Mouse (Mus musculus): ENCODE measurements around the gene Apoa2.

The Apoa2 gene

DNA sequence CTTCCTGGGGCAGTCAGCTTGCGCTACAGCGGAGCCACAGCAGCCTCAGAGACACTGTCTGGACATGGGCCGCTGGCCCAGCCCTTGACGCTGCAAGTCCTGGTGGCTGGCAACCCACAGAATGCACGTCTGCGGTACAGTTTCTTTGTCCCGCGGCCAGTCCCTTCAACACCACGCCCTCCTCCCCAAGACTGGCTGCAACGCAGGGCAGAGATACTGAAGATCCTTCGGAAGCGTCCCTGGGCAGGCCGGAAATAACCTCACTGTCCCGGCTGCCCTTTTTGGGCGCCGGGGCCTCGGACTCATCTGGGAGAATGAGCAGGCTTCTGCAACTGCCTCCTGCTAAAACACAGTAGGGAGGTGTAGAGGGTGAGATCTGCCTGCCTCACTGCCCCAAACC, 34.1 kb downstream of the Apoa2 start:
- in situ Hi-C loops (cut with MboI, MseI): no loop called here

DNA sequence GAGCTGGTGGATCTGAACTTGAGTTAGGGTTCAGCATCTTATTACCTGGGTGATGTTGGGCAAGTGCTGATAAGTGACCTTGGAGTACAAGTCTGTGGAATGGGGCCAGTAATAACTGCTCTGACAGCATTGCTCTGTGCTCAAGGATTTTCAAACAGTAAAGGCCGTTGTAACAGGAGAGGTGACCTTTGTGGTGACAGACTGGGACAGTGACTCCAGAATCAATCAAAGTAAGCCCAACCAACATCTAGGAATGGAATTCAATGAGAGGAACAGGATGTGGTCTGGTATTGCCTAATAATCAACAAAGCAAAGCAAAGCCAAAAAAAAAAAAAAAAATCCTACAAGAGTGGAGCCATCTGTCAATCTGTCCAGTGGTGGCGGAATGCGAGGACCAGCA, 35.5 kb downstream of the Apoa2 start:
- in situ Hi-C loops (cut with MboI, MseI): no loop called here

DNA sequence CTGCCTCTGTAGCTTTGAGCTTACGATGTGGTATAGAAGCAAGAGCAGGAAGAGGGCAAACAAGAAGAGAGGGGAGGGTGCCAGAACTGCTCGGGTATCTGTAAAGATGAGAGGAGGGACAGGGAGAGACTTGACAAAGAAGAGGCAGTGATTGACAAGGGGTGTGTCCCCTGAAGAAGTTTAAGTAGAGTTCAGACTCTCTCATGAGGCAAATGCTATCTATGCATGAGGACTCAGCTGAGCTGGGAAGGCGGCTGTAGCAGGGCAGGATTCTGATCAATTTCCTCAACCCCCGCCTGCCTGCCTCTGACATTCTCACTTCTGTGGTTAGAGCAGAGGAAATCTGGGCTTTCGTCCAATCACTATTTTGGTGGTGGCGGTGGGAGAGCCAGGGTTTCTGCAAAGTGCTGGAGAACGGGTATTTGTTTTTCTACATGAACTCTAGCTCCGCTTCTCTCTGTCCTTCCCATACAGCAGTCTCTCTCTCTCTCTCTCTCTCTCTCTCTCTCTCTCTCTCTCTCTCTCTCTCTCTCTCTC, 37.8 kb downstream of the Apoa2 start:
- in situ Hi-C loops (cut with MboI, MseI): no loop called here

DNA sequence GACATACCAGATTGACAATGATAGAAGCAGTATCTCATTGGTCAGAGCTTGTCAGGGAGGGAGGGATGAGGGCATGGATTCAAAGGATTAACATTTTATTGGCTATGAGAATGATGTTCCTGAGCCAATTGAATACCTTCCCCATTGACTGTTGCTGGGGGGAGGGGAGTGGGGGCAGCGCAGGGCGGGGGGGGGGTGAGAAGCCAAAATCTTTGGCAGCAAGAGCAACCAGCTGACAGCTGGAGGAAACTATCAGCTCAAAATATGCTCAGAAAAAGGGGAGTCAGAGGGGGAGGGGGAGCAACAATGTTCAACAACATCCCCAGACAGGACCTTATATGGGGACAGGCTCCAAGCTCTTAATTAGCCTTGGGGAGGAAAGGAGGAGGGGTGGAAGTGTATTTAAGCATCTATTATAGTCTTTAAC, 38.3 kb downstream of the Apoa2 start:
- in situ Hi-C loops (cut with MboI, MseI): no loop called here

DNA sequence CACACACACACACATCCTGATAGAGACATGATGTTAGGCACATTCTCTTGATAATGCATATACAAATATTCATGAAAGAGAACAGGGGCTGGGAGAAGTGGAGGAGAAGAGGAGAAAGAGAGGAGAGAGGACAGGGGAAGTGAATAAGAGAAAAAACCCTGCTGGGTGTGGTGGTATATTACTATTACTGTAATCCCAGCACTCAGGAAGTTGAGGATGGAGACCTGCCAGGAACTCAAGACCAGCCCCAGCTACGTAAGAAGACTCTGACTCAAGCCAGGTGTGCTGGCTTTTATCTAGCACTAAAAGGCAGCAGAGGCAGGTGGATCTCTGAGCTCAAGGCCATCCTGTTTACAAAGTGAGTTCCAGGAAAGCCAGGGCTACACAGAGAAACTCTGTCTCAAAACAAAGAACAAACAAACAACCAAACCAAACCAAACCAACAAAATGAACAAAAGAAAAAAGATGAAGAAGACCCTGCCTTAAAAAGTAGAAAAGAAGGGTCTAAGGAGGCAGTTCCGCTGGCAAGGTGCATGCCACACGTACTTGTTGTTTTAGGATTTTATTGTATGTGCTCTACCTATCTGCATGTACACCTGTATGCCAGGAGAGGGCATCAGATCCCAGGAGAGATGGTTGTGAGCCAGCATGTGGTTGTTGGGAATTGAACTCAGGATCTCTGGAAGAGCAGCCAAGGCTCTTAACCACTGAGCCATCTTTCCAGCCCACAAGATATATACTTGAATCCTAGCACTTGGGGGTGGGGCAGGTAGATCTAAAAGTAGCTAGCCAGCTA, 39.0 kb downstream of the Apoa2 start:
- in situ Hi-C loops (cut with MboI, MseI): no loop called here

DNA sequence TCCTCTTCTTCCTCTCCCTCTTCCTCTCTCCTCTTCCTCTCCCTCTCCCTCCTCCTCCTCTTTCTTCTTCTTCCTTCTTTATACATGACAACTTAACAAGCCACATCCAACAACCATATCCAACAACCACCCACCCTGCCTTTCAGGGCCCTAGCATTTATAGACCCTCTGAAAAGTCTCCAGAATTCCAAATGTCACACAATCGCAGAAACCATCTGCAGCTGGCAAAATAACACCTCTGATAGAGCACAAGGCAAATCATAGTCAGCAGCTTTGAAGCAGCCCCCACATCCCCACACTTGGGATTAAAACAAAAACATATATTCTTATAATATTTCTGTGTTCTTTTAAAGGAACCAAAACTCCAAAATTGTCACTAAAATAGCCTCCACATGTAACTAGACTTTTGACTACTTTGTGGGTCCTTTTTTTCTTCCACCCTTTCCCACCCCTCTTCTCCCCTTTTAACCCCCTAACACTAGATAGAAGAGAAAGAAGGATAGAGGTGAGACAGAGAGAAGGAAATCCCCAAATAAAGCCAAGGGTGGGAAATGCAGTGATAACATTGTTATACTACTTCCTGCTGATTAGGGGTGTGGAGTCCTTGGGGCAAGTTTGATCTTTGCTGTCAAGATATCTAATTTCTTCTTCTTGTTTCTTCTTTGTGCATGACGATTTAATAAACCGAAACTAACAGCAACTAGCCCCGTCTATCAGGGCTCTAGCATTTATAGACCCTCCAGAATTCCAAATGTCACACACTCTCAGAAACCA, 41.3 kb downstream of the Apoa2 start:
- in situ Hi-C loops (cut with MboI, MseI): no loop called here

DNA sequence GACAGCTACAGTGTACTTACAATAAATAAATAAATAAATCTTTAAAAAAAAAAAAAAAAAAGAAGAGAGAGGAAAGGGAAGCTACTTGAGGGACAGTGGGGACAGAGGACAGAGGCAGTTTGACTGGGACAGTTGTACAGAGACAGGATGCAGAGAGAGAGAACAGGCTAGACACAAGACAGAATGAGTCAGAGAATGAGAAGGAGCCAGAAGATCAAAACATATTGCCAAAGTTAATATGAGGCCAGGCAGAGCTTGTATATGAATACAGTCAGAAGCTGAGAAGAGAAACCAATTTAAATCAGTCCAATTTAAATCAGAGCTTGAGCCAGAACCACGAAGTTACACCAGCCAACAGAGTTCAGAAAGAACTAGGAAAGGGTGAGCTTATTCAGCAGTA, 43.5 kb downstream of the Apoa2 start:
- in situ Hi-C loops (cut with MboI, MseI): no loop called here

DNA sequence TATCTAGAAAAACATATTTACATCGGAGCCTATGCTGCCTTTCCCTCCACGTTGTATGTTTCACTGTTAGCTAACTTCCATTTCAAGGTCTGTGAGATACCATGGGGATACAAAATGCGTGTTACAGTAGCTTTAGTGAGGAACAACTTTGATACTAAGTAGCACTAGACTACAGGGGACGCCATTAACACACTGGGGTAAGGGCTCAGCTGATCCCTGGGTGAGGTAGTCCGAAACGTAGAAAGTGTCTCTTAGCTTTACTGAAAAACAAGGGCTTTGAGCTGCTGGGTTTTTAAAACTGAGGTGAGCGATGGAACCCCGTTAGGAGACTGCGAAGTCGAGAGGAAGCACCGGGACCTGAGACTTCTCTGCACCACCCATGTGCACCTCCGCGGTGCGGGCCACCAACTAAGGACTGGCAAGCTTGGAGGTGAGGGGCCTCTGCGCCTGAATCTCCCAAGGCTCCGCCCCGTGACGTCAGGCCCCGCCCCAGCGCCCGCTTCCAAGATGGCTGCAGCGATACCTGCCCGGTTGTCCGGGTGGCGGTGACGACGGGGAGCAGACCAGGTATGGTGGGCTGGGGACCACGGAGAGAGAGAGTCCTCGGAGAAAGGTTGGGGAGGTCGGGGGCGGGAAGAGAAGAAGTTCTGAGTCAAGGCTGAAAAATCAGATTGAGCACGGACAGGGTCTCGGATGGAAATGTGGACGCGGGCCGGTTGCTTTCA, 45.2 kb downstream of the Apoa2 start, which contains the start of gene B4galt3:
Gene B4galt3 (plus strand): TSS at position 481 of the 725 bp plus-strand sequence.
- in situ Hi-C loops (cut with MboI, MseI): no loop called here

DNA sequence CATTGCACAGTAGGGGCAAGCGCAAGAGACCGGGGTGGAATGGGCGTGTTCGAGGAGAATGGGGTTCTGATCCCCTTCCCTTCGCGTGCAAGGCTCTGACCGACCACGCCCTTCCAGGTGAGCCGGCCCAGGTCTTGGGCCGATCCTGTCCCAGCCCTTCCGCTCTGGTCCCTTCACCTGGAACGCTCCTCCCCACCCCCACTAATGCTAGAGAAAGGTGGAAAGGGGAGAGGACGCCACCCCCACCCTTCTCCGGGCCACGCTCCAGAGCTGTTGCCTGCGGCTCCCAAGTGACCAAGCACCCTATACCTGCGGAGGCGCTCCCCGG, 45.7 kb downstream of the Apoa2 start:
- in situ Hi-C loops (cut with MboI, MseI): no loop called here

DNA sequence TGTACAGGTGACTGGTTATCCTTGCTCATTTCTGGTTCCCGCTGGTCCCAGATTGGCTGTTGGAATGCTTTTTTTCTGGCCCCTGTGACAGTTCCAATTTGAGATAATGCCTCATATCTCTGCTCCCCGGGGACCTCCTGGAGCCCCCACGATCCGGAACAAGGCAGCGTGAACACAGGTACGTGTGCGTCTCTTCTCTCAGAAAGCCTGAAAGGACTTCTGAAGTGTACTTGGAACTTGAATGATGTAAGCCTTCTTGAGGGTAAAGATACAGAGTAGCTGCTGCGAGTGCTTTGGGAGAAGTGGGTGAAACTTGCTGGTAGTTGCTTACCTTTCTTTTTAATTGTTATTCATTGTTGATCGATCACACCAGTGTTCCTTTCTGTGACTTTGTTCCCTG, 46.3 kb downstream of the Apoa2 start:
- in situ Hi-C loops (cut with MboI, MseI): no loop called here

DNA sequence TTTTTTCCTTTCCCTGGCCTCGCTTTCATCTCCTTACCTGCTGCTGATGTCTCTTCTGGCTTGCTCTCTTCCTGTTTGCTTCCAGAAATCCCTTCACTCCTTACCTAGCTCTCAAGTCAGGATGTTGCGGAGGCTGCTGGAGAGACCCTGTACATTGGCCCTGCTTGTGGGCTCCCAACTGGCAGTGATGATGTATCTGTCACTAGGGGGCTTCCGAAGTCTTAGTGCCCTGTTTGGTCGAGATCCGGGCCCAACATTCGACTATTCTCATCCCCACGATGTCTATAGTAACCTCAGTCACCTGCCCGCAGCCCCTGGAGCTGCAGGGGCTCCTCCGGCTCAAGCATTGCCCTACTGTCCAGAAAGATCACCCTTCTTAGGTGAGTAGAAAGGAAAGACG, 46.8 kb downstream of the Apoa2 start:
- in situ Hi-C loops (cut with MboI, MseI): no loop called here

DNA sequence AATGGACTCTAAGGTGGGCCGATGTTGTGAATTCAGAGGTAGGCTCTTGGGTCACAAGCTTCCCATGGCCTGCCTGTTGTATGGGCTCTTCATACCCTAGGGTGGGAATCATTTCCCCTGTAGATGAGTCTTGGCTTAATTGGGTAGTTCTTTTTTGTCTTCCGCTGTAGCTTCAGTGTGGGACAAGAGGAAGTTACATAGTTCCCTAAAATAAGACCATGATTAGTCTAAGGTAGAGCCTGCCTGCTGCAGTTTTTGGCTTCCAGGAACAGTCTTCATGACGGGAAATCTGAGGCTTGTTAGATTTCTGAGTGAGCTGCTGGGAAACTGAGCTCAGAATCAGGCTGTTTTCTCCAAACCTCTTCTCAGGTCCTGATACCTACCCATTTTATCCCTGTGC, 47.2 kb downstream of the Apoa2 start:
- in situ Hi-C loops (cut with MboI, MseI): no loop called here

DNA sequence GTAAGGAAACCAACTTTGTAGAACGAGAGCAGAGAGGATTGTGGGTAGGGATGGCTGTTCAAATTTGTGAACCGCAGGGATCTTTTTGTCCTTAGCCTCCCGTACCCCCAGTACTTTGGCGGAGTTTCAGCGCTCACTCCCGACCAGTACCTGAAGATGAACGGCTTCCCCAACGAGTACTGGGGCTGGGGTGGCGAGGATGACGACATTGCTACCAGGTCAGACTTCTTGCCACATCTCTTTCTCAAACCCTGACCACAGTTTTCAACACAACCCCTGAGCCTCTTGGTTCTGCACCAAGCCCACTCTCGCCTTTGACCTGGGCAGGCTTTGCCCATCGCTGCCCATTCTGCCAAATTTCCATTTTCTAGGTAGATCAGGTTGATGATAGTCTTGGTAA, 49.3 kb downstream of the Apoa2 start:
- in situ Hi-C loops (cut with MboI, MseI): no loop called here

DNA sequence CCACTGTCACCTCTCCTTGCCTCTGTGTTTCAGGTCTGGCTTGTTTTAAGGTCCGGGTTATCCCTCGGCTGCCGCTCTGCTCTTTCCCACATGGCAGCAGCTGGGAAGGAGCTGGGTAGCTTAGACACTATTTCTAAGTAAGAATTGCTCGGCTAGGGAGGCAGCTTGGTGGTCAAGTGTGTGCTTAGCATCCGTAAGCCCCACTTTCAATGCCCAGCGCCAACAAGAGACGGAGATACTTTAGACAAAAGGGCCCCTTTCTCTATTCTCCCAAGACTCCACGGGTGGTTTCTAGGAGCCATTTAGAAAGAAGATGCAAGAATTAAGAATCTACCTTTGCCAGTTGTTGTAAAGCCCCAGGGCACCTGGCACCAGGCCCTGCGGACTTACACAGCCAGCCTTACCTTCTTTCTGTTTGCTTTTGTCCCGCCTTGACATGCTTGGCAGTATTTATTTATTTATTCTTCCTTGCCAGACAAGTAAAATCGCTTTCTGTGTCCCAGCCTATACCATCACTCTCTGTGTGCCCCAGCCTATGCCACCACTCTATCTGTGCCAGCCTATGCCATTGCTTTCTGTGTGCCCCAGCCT, 50.4 kb downstream of the Apoa2 start:
- in situ Hi-C loops (cut with MboI, MseI): no loop called here
